Mouse (Mus musculus) urinary bladder, postnatal 4 days (tissue): ENCODE results near the gene Snrnp200.
A peak's percentile ranks its signal among the peaks of the same experiment; 100 is the strongest.
"Not testable (repeated sequence)": the region's sequence is repeated elsewhere in the genome, so short reads cannot be mapped to it uniquely, and the experiment has no call there.

Experiments
- DNase-seq, 2 experiments: peaks; one replicate each; pipeline ENCODE4 v3.0.0; 2021 to 2022; ENCODE audit warnings: low spot score in 2 of 2

Gene Snrnp200

GRCm38 (mm10) chr2:127207547-127208451 lies at the start of gene Snrnp200, which contains the start of gene 1810024B03Rik:
Snrnp200 (plus strand) TSS chr2:127208386.
1810024B03Rik (minus strand) TSS chr2:127208280.
- peak; percentile 88 to 92 for DNase-seq

- DNase-seq = no peak
These were observed 42.5 kb upstream of the Snrnp200 start for GRCm38 (mm10) chr2:127165675-127166074.

GRCm38 (mm10) chr2:127166261-127166660 lies 41.9 kb upstream of the Snrnp200 start:
- not testable (repeated sequence) for DNase-seq

- peak; percentile 69 to 70 for DNase-seq
These were observed 25.4 kb upstream of the Snrnp200 start for GRCm38 (mm10) chr2:127182598-127183381.

- DNase-seq = no peak
These were observed 18.6 kb upstream of the Snrnp200 start for GRCm38 (mm10) chr2:127189574-127189973.

- no peak for DNase-seq
These were observed 3.3 kb upstream of the Snrnp200 start for GRCm38 (mm10) chr2:127204932-127205331.

- DNase-seq = not testable (repeated sequence)
These were observed 2.2 kb upstream of the Snrnp200 start for GRCm38 (mm10) chr2:127205936-127206335.

GRCm38 (mm10) chr2:127206916-127207315 lies 1.3 kb upstream of the Snrnp200 start:
- DNase-seq = no peak

- no peak for DNase-seq
These were observed 225 bp downstream of the Snrnp200 start for GRCm38 (mm10) chr2:127208452-127208769.

- no peak for DNase-seq
These were observed 2.5 kb downstream of the Snrnp200 start for GRCm38 (mm10) chr2:127210701-127211100.

GRCm38 (mm10) chr2:127217746-127218145 lies 9.6 kb downstream of the Snrnp200 start:
- no peak for DNase-seq

GRCm38 (mm10) chr2:127225261-127225660 lies 17.1 kb downstream of the Snrnp200 start:
- no peak for DNase-seq

- DNase-seq = no peak
These were observed 29.9 kb downstream of the Snrnp200 start for GRCm38 (mm10) chr2:127237897-127238610.

GRCm38 (mm10) chr2:127240065-127240464 lies 31.9 kb downstream of the Snrnp200 start:
- DNase-seq = no peak

GRCm38 (mm10) chr2:127247592-127248333 lies 39.6 kb downstream of the Snrnp200 start, which contains the start of the genes Ciao1 and Tmem127:
Ciao1 (minus strand) TSS chr2:127247816.
Tmem127 (plus strand) TSS chr2:127247908.
- peak; percentile 96 to 98 for DNase-seq

GRCm38 (mm10) chr2:127248334-127249004 lies 40.3 kb downstream of the Snrnp200 start:
- peak in 1 of 2 experiments; percentile 47 for DNase-seq

- DNase-seq = no peak
These were observed 42.3 kb downstream of the Snrnp200 start for GRCm38 (mm10) chr2:127250291-127251008.

GRCm38 (mm10) chr2:127251457-127251856 lies 43.3 kb downstream of the Snrnp200 start:
- no peak for DNase-seq

GRCm38 (mm10) chr2:127251880-127252527 lies 43.8 kb downstream of the Snrnp200 start:
- DNase-seq = no peak
